Mouse (Mus musculus): ENCODE data around the gene Fam204a.
A peak's percentile ranks its signal among the peaks of the same experiment; 100 is the strongest.

Gene Fam204a

GRCm38 (mm10) chr19:60225899-60226844, at the start of gene Fam204a:
TSS of gene Fam204a (minus strand) at chr19:60226701.
- DNase-seq: peak; percentile 100

GRCm38 (mm10) chr19:60265789-60266188, 39.3 kb upstream of the Fam204a start:
- DNase-seq: no peak

GRCm38 (mm10) chr19:60260689-60261088, 34.2 kb upstream of the Fam204a start:
- no peak for DNase-seq

- DNase-seq: no peak
Observed at GRCm38 (mm10) chr19:60252021-60252420, 25.5 kb upstream of the Fam204a start.

GRCm38 (mm10) chr19:60251197-60251596, 24.7 kb upstream of the Fam204a start:
- DNase-seq: no peak

- no peak for DNase-seq
Observed at GRCm38 (mm10) chr19:60245250-60245649, 18.7 kb upstream of the Fam204a start.

- no peak for DNase-seq
Observed at GRCm38 (mm10) chr19:60242620-60243019, 16.1 kb upstream of the Fam204a start.

GRCm38 (mm10) chr19:60241916-60242602, 15.6 kb upstream of the Fam204a start:
- DNase-seq: no peak

- DNase-seq: no peak
Observed at GRCm38 (mm10) chr19:60231542-60231941, 5.0 kb upstream of the Fam204a start.

- DNase-seq: peak; percentile 85
Observed at GRCm38 (mm10) chr19:60226845-60227235, 339 bp upstream of the Fam204a start.

GRCm38 (mm10) chr19:60219395-60219794, 7.1 kb downstream of the Fam204a start:
- DNase-seq: no peak

- no peak for DNase-seq
Observed at GRCm38 (mm10) chr19:60217985-60218384, 8.5 kb downstream of the Fam204a start.

GRCm38 (mm10) chr19:60208173-60208572, 18.3 kb downstream of the Fam204a start:
- no peak for DNase-seq

GRCm38 (mm10) chr19:60204176-60204575, 22.3 kb downstream of the Fam204a start:
- no peak for DNase-seq

- DNase-seq: no peak
Observed at GRCm38 (mm10) chr19:60200294-60200693, 26.2 kb downstream of the Fam204a start.

- no peak for DNase-seq
Observed at GRCm38 (mm10) chr19:60199152-60199551, 27.3 kb downstream of the Fam204a start.

- DNase-seq: no peak
Observed at GRCm38 (mm10) chr19:60192790-60193189, 33.7 kb downstream of the Fam204a start.

GRCm38 (mm10) chr19:60189206-60189605, 37.3 kb downstream of the Fam204a start:
- DNase-seq: no peak

- no peak for DNase-seq
Observed at GRCm38 (mm10) chr19:60182901-60183300, 43.6 kb downstream of the Fam204a start.

- no peak for DNase-seq
Observed at GRCm38 (mm10) chr19:60182171-60182570, 44.3 kb downstream of the Fam204a start.

GRCm38 (mm10) chr19:60178771-60179563, 47.5 kb downstream of the Fam204a start:
- DNase-seq: peak; percentile 82

- no peak for DNase-seq
Observed at GRCm38 (mm10) chr19:60165417-60165816, 61.1 kb downstream of the Fam204a start.
